Mouse (Mus musculus) gastrocnemius, adult 8-10 months (tissue): ENCODE results near the gene Cln3. TPM values are rescaled to one million over a fixed set of nuclear protein-coding genes. Genes with fewer than 3 reads are reported as not detected.

Experiments used
- DNase-seq, 2 experiments: peaks; one replicate each; pipeline ENCODE4 v3.0.0; 2022; ENCODE audit warnings: low spot score in 2 of 2
- total RNA-seq, 4 experiments: library from RNA; stranded (reverse); gene quantifications; 2 replicates each; pipeline ENCODE4 v1.2.4; 2022

Gene Cln3
- 10 to 100 TPM in 3 of 4 experiments, 1 to 10 TPM in 1; 9.0 to 14.7 (median 12.6) TPM for total RNA-seq

GRCm38 (mm10) chr7:126585717-126586116 is at the start of gene Cln3:
TSS of gene Cln3 (minus strand) at chr7:126585817.
- no peak for DNase-seq

- no peak for DNase-seq
Measured at GRCm38 (mm10) chr7:126635375-126635774, 49.8 kb upstream of the Cln3 start.

GRCm38 (mm10) chr7:126632478-126632877 is 46.9 kb upstream of the Cln3 start:
- no peak for DNase-seq

GRCm38 (mm10) chr7:126630824-126631518 is 45.4 kb upstream of the Cln3 start, which contains the start of gene Nupr1:
TSS of gene Nupr1 (minus strand) at chr7:126630861.
- no peak for DNase-seq

- no peak for DNase-seq
Measured at GRCm38 (mm10) chr7:126629915-126630314, 44.3 kb upstream of the Cln3 start.

GRCm38 (mm10) chr7:126628111-126628510 is 42.5 kb upstream of the Cln3 start:
- no peak for DNase-seq

- no peak for DNase-seq
Measured at GRCm38 (mm10) chr7:126625807-126626600, 40.4 kb upstream of the Cln3 start.

GRCm38 (mm10) chr7:126625369-126625768 is 39.8 kb upstream of the Cln3 start:
- DNase-seq, result peak; percentile 76 to 85

GRCm38 (mm10) chr7:126624774-126625173 is 39.2 kb upstream of the Cln3 start:
- peak in 1 of 2 experiments; percentile 18 for DNase-seq

- no peak for DNase-seq
Measured at GRCm38 (mm10) chr7:126623381-126623780, 37.8 kb upstream of the Cln3 start.

GRCm38 (mm10) chr7:126621452-126622359 is 36.1 kb upstream of the Cln3 start:
- no peak for DNase-seq

GRCm38 (mm10) chr7:126619559-126620275 is 34.1 kb upstream of the Cln3 start:
- no peak for DNase-seq

GRCm38 (mm10) chr7:126616707-126617106 is 31.1 kb upstream of the Cln3 start:
- DNase-seq, result no peak

- no peak for DNase-seq
Measured at GRCm38 (mm10) chr7:126612736-126613135, 27.1 kb upstream of the Cln3 start.

- DNase-seq, result no peak
Measured at GRCm38 (mm10) chr7:126607796-126608195, 22.2 kb upstream of the Cln3 start.

GRCm38 (mm10) chr7:126607064-126607463 is 21.4 kb upstream of the Cln3 start:
- peak; percentile 71 to 72 for DNase-seq

- no peak for DNase-seq
Measured at GRCm38 (mm10) chr7:126606611-126607010, 21.0 kb upstream of the Cln3 start.

GRCm38 (mm10) chr7:126602650-126603049 is 17.0 kb upstream of the Cln3 start:
- no peak for DNase-seq

GRCm38 (mm10) chr7:126601896-126602295 is 16.3 kb upstream of the Cln3 start:
- no peak for DNase-seq

- DNase-seq, result no peak
Measured at GRCm38 (mm10) chr7:126598919-126599318, 13.3 kb upstream of the Cln3 start.

GRCm38 (mm10) chr7:126596414-126596813 is 10.8 kb upstream of the Cln3 start:
- no peak for DNase-seq
